20 mouse cellular contexts compared by ENCODE assay signal in genomic region chr1:59342146-59342545, GRCm38 (mm10).
DNase-seq lines count a peak whose midpoint lies in the region; ATAC-seq lines count a peak whose summit lies in the region.
"Had no signal": no experiment of that assay in that cellular context is flagged by ENCODE, and none has a peak within 500 bp of the region (broad histone marks: within the 10 kb centered on the region; RNA-seq: fewer than 3 reads in every experiment).

No protein-coding gene starts in this region.

- DNase-seq in kidney, adult 8-10 months: no peak
- DNase-seq in forebrain, embryonic 10.5 days (ENCODE audit: extremely low spot score, low spot score): no peak
- DNase-seq in cerebellum, adult 9-10 months: no peak
- no peak for DNase-seq in right cerebral cortex, adult 18-20 months
- DNase-seq: adrenal gland, adult 2 months; cerebellum, adult 2 months; gastrocnemius, postnatal 10 days; heart, postnatal 10 days; kidney, postnatal 25 days; layer of hippocampus, adult 9-11 months; liver, embryonic 13.5 days; lung, postnatal 10 days; thymus, postnatal 25 days had no signal

- peaks cover 17% of the 10 kb centered on the region for H3K4me1 ChIP-seq in kidney, embryonic 15.5 days
- peaks cover 37% of the 10 kb centered on the region for H3K4me1 ChIP-seq in forebrain, embryonic 10.5 days
- H3K4me1 ChIP-seq in forebrain, embryonic 16.5 days (replicated peaks; ENCODE audit: control insufficient read depth, insufficient read depth, low read length): peaks cover 10% of the 10 kb centered on the region
- H3K4me1 ChIP-seq in midbrain, embryonic 15.5 days: peaks cover 16% of the 10 kb centered on the region
- H3K4me1 ChIP-seq in intestine, embryonic 15.5 days (replicated peaks): 0 out of 2 replicates have a peak, but pooled peaks cover 8% of the 10 kb centered on the region

- WGBS in kidney, embryonic 15.5 days: 50% methylated on average over 6 of the region's 6 CpGs
- WGBS in forebrain, embryonic 10.5 days: 68% methylated on average over 6 of the region's 6 CpGs
- WGBS in forebrain, embryonic 16.5 days: 50% methylated on average over 6 of the region's 6 CpGs
- 66% methylated on average over 6 of the region's 6 CpGs for WGBS in midbrain, embryonic 15.5 days
- 62% methylated on average over 6 of the region's 6 CpGs for WGBS in intestine, embryonic 15.5 days

- H3K9ac ChIP-seq in kidney, embryonic 15.5 days: no peak overlapping the region
- no peak overlapping the region for H3K9ac ChIP-seq in forebrain, embryonic 16.5 days (replicated peaks; ENCODE audit: low read depth, low read length)
- H3K9ac ChIP-seq in midbrain, embryonic 15.5 days: no peak overlapping the region
- H3K9ac ChIP-seq in intestine, embryonic 15.5 days: no peak overlapping the region
- H3K9ac ChIP-seq: liver, embryonic 13.5 days had no signal

- no peaks in the 10 kb centered on the region for H3K36me3 ChIP-seq in kidney, embryonic 15.5 days
- H3K36me3 ChIP-seq in forebrain, embryonic 10.5 days (replicated peaks): peaks cover 3% of the 10 kb centered on the region
- H3K36me3 ChIP-seq in forebrain, embryonic 16.5 days (ENCODE audit: control insufficient read depth, insufficient read depth): no peaks in the 10 kb centered on the region
- no peaks in the 10 kb centered on the region for H3K36me3 ChIP-seq in midbrain, embryonic 15.5 days (replicated peaks)
- H3K36me3 ChIP-seq in intestine, embryonic 15.5 days: no peaks in the 10 kb centered on the region
- H3K36me3 ChIP-seq: liver, embryonic 13.5 days had no signal

- H3K27me3 ChIP-seq in kidney, embryonic 15.5 days: no peaks in the 10 kb centered on the region
- no peaks in the 10 kb centered on the region; the same call in 1 of the 2 replicates for H3K27me3 ChIP-seq in forebrain, embryonic 10.5 days (ENCODE audit: poor library complexity, severe bottlenecking)
- no peaks in the 10 kb centered on the region for H3K27me3 ChIP-seq in forebrain, embryonic 16.5 days (replicated peaks; ENCODE audit: control insufficient read depth, insufficient read depth, low read length)
- H3K27me3 ChIP-seq in midbrain, embryonic 15.5 days (replicated peaks): no peaks in the 10 kb centered on the region
- H3K27me3 ChIP-seq in intestine, embryonic 15.5 days (replicated peaks): no peaks in the 10 kb centered on the region
- H3K27me3 ChIP-seq: liver, embryonic 13.5 days had no signal

- no peaks in the 10 kb centered on the region for H3K9me3 ChIP-seq in kidney, embryonic 15.5 days (replicated peaks)
- H3K9me3 ChIP-seq in forebrain, embryonic 10.5 days: peaks cover 10% of the 10 kb centered on the region
- H3K9me3 ChIP-seq in forebrain, embryonic 16.5 days (ENCODE audit: control insufficient read depth, low read length): 0 out of 2 replicates have a peak, but pooled peaks cover 2% of the 10 kb centered on the region
- H3K9me3 ChIP-seq in midbrain, embryonic 15.5 days: no peaks in the 10 kb centered on the region
- no peaks in the 10 kb centered on the region for H3K9me3 ChIP-seq in intestine, embryonic 15.5 days
- H3K9me3 ChIP-seq: liver, embryonic 13.5 days had no signal

- 0 out of 2 replicates have a peak overlapping the region, but pooled peaks have one; percentile 28 for H3K27ac ChIP-seq in kidney, embryonic 15.5 days
- peak overlapping the region; percentile 86 for H3K27ac ChIP-seq in forebrain, embryonic 10.5 days
- 0 out of 2 replicates have a peak overlapping the region, but pooled peaks have one; percentile 14 for H3K27ac ChIP-seq in forebrain, embryonic 16.5 days (ENCODE audit: low read length)
- H3K27ac ChIP-seq in midbrain, embryonic 15.5 days: peak overlapping the region; percentile 46; the same call in 1 of the 2 replicates
- no peak overlapping the region for H3K27ac ChIP-seq in intestine, embryonic 15.5 days
- H3K27ac ChIP-seq: liver, embryonic 13.5 days; stomach, postnatal 0 days had no signal

- ATAC-seq in kidney, embryonic 15.5 days (replicated peaks; ENCODE audit: low FRiP score): no peak
- ATAC-seq in forebrain, embryonic 16.5 days: no peak; the same call in 1 of the 2 replicates
- ATAC-seq in midbrain, embryonic 15.5 days (replicated peaks): no peak
- no peak for ATAC-seq in intestine, embryonic 15.5 days
- ATAC-seq: CD4-positive, CD25-positive, alpha-beta regulatory T cell, adult 4 months; intestine, embryonic 16.5 days had no signal

- no peak overlapping the region for H3K4me3 ChIP-seq in kidney, embryonic 15.5 days (replicated peaks)
- H3K4me3 ChIP-seq in forebrain, embryonic 10.5 days: peak overlapping the region; percentile 37; the same call in 1 of the 2 replicates
- no peak overlapping the region for H3K4me3 ChIP-seq in forebrain, embryonic 16.5 days (replicated peaks; ENCODE audit: low read length)
- H3K4me3 ChIP-seq in midbrain, embryonic 15.5 days: no peak overlapping the region
- H3K4me3 ChIP-seq in intestine, embryonic 15.5 days (replicated peaks): no peak overlapping the region
- H3K4me3 ChIP-seq: liver, embryonic 13.5 days had no signal

- no peak overlapping the region for H3K4me2 ChIP-seq in kidney, embryonic 15.5 days
- H3K4me2 ChIP-seq in forebrain, embryonic 16.5 days (ENCODE audit: low read length): no peak overlapping the region
- no peak overlapping the region for H3K4me2 ChIP-seq in midbrain, embryonic 15.5 days
- no peak overlapping the region for H3K4me2 ChIP-seq in intestine, embryonic 15.5 days (replicated peaks)
- H3K4me2 ChIP-seq: liver, embryonic 13.5 days had no signal
